Mouse (Mus musculus) liver, embryonic 13.5 days (tissue): ENCODE measurements around the gene Taf13. TPM values are rescaled to one million over a fixed set of nuclear protein-coding genes. Genes with fewer than 3 reads are reported as not detected.
"Not testable (repeated sequence)": the region's sequence is repeated elsewhere in the genome, so short reads cannot be mapped to it uniquely, and the experiment has no call there.

ENCODE experiments used
- ATAC-seq: fragments of 200-750 bp; cut with Nextera tagmentation; 2 replicates; pipeline ENCODE4 v1.8.0; 2017; ENCODE audit warnings: low read depth, mild to moderate bottlenecking, moderate number of reproducible peaks, moderate library complexity
- DNase-seq: peaks from one replicate; pipeline ENCODE4 v3.0.0; 2022
- H3K27ac ChIP-seq: fragments of 300-500 bp; sonication (generic); 2 replicates; pipeline ENCODE4 v1.5.1; 2015; ENCODE audit warnings: moderate library complexity, mild to moderate bottlenecking, inconsistent platforms
- H3K27me3 ChIP-seq: fragments of 300-500 bp; sonication (generic); 2 replicates; pipeline ENCODE4 v1.6.1; 2015; ENCODE audit warnings: mild to moderate bottlenecking, inconsistent platforms
- H3K36me3 ChIP-seq: fragments of 300-500 bp; sonication (generic); 2 replicates; pipeline ENCODE4 v1.6.1; 2015; ENCODE audit warnings: mild to moderate bottlenecking, inconsistent platforms
- H3K4me1 ChIP-seq: fragments of 300-500 bp; sonication (generic); replicated peaks from 2 replicates; pipeline ENCODE4 v1.6.1; 2015; ENCODE audit warnings: inconsistent platforms
- H3K4me2 ChIP-seq: fragments of 300-500 bp; sonication (generic); 2 replicates; pipeline ENCODE4 v1.6.1; 2015; ENCODE audit warnings: inconsistent platforms, mild to moderate bottlenecking, moderate library complexity
- H3K4me3 ChIP-seq: fragments of 300-500 bp; sonication (generic); replicated peaks from 2 replicates; pipeline ENCODE4 v1.5.1; 2015; ENCODE audit warnings: mild to moderate bottlenecking, inconsistent platforms
- H3K9ac ChIP-seq: fragments of 300-500 bp; sonication (generic); 2 replicates; pipeline ENCODE4 v1.6.1; 2015; ENCODE audit warnings: mild to moderate bottlenecking, inconsistent platforms
- H3K9me3 ChIP-seq: fragments of 300-500 bp; sonication (generic); replicated peaks from 2 replicates; pipeline ENCODE4 v1.6.1; 2016; ENCODE audit warnings: inconsistent platforms
- WGBS: fragments of 180-500 bp; shearing (Covaris S2); methylation state at CpG from one replicate; pipeline ENCODE4 v1.1.7; 2015; ENCODE audit not compliant: insufficient replicate concordance; 5-methylcytosine and 5-hydroxymethylcytosine counted together
- polyA plus RNA-seq: library from polyadenylated mRNA; unstranded; fragments of >200 nt; fragmentation: Nextera tagmentation; extraction: Ambion mirVana; gene quantifications from 2 replicates; pipeline ENCODE4 v1.2.1, GENCODE M21; 2015

The Taf13 gene
- polyA plus RNA-seq, 1 experiment from 2014 or later: 13.0 TPM

DNA sequence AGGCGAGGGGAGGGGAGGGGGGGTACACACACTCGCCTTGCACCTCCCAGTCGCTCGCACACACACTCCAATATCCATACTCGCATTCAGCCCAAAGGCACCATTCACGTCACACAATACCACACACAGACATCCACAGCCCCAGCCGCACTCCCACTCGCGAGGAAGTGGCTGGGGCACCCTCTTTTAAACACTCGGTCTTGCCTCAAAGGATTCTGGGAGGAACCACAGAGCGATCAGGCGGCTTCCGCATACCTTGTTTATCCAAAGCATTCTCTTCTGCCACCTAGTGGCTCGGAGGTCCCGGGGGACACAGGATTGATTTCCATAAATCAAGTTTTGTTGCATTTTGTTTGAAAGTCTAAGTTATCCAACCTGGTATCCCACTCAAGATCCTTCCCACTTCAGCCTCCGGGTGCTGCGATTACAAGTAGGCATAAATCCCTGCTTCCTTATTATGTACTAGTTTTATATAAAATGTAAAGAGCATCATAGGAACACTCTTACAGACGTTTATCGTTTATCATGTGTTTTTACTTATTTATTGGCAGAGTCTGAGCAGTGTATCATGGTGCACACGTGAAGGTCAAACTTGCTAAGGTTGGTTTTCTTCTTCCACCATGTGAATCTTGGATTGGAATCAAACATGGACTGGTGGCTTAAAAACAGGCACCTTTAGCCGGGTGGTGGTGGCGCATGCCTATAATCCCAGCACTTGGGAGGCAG, 16.7 kb upstream of the Taf13 start:
- Histone ChIP-seq H3K4me3 (peak overlapping the region; percentile 90), H3K4me1 (peaks cover 35% of the 10 kb centered on the region), H3K9ac (peak overlapping the region; percentile 94), H3K27ac (peak overlapping the region; percentile 87), H3K36me3 (peaks cover 24% of the 10 kb centered on the region), H3K4me2 (peak overlapping the region; percentile 95), H3K27me3 (no peaks in the 10 kb centered on the region), H3K9me3 (no peaks in the 10 kb centered on the region)
- WGBS: 17% methylated on average over 22 of the region's 22 CpGs
- peak; percentile 90 for ATAC-seq
- DNase-seq: peak; percentile 87

DNA sequence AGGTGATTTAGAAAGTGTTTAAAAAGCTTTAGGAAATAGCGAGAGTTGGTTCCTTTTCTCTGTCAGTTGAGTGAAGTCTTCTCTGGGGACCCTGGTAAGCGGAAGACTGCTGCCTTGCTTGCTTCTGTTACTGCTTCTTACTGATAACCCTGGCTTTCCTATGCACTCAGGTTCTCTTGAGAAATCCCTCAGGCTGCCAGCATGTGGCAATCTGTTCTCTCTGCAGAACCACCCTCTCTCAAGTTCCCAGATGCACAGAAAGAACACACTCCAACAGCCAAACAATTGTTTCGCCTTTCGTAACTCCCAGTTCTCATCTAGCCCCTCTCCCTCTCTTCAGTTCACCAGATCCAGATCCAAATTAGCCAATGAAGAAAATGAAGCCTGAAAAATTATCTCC, 13.6 kb upstream of the Taf13 start:
- DNase-seq: peak; percentile 45
- 64% methylated on average over 4 of the region's 4 CpGs for WGBS
- H3K4me3 ChIP-seq: no peak overlapping the region
- H3K9me3 ChIP-seq: no peaks in the 10 kb centered on the region
- H3K27ac ChIP-seq: peak overlapping the region; percentile 86
- H3K36me3 ChIP-seq: peaks cover 32% of the 10 kb centered on the region
- H3K9ac ChIP-seq: peak overlapping the region; percentile 35
- no peaks in the 10 kb centered on the region for H3K27me3 ChIP-seq
- peaks cover 59% of the 10 kb centered on the region for H3K4me1 ChIP-seq
- peak overlapping the region; percentile 39 for H3K4me2 ChIP-seq
- no peak for ATAC-seq

DNA sequence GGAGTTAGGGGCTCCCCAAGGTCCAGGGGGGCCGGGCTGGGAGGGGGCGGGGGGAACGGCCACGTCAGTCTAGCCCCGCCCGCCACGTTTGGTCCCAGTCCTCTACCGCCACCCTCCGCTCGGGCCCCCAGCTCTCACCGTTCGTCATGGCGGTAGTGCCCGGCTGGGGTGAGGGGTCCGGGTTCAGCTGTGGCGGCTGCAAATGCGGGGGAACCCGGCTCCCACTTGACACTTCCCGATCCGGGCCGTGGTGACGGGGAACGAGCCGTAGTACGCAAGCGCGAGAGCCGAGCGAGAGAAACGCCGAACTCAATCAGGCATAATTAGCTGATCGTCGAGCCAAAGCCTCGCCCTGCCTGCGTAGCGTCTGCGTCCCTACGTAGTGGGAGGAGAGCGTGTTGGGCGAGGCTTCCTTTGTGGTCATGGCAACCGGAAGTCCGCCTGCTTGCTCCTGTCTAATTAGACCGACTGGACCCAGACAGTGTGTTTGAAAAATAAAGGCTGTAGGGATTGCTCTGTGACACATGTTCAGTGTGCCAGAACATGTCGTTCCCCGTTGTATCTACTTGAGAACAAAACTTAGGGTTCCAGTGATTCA, 9.3 kb upstream of the Taf13 start, which contains the start of gene Tmem167b:
Tmem167b (minus strand) TSS at position 334 of the 598 bp plus-strand sequence.
- no peaks in the 10 kb centered on the region for H3K9me3 ChIP-seq
- peak within 1 kb of the TSS; percentile 83 for H3K4me3 ChIP-seq
- WGBS: under 1% methylated on average over 45 of the region's 45 CpGs
- H3K9ac ChIP-seq: peak within 1 kb of the TSS; percentile 88
- peak within 1 kb of the TSS; percentile 90 for H3K27ac ChIP-seq
- peak within 1 kb of the TSS; percentile 85 for H3K4me2 ChIP-seq
- ATAC-seq (peak; percentile 97), DNase-seq (peak; percentile 95)
- H3K36me3 ChIP-seq: peaks cover 26% of the 10 kb centered on the region
- H3K27me3 ChIP-seq: no peaks in the 10 kb centered on the region; the same call in 1 of the 2 replicates
- peaks cover 60% of the 10 kb centered on the region for H3K4me1 ChIP-seq

DNA sequence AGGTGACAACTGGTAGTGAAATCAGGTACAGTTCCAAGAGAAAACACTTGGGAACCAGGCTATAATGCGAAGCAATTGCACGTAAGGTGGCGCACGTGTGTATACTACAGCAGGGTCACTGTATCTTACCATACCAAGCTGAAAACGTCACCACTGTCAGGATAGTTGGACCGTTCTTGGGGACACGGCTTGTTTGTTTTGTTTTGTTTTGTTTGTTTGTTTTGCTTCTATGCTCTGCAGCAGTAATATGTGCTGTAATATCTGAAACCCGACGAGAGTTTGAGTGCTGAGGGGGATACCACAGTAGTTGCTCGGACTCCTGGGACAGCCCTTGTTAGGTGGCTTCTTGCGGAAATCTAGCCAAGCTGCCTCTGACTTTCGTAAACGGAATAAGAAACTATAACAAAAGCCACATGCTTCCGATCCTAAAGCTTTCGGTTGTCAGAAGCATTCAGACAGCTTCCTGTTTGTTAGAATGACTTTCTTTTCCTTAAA, 8.7 kb upstream of the Taf13 start:
- Histone ChIP-seq H3K27ac (peak overlapping the region; percentile 90), H3K9me3 (no peaks in the 10 kb centered on the region), H3K4me2 (peak overlapping the region; percentile 85), H3K4me3 (peak overlapping the region; percentile 83), H3K36me3 (peaks cover 23% of the 10 kb centered on the region), H3K9ac (peak overlapping the region; percentile 69), H3K27me3 (peaks cover under 1% of the 10 kb centered on the region; the same call in 1 of the 2 replicates), H3K4me1 (peaks cover 56% of the 10 kb centered on the region)
- ATAC-seq: peak; percentile 67
- WGBS: 3% methylated on average over 15 of the region's 15 CpGs
- DNase-seq: no peak

DNA sequence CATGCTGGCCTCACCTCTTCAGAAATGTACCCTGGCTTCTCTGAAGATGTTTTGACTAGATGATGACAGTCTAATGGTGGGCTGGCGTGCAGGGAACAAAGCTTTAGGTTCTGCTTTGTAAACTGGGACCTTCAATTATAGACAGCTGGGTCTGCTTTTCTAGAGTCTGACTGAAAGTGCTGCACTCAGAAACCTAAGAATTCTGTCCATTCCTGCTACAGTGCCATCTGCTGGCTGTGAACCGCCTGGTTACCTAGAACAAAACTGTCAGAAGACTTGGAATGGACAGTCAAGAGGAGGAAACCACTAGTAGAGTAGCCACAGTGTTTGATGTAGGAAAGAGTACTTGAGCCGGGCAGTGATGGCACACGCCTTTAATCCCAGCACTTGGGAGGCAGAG, 8.2 kb upstream of the Taf13 start:
- H3K4me2 ChIP-seq: peak overlapping the region; percentile 85
- H3K36me3 ChIP-seq: peaks cover 20% of the 10 kb centered on the region
- H3K9me3 ChIP-seq: no peaks in the 10 kb centered on the region
- DNase-seq: peak; percentile 69
- WGBS: 0% methylated on average over 4 of the region's 4 CpGs
- H3K27me3 ChIP-seq: peaks cover 4% of the 10 kb centered on the region; the same call in 1 of the 2 replicates
- peaks cover 51% of the 10 kb centered on the region for H3K4me1 ChIP-seq
- ATAC-seq: no peak
- peak overlapping the region; percentile 90 for H3K27ac ChIP-seq
- peak overlapping the region; percentile 69 for H3K9ac ChIP-seq
- peak overlapping the region; percentile 83 for H3K4me3 ChIP-seq

DNA sequence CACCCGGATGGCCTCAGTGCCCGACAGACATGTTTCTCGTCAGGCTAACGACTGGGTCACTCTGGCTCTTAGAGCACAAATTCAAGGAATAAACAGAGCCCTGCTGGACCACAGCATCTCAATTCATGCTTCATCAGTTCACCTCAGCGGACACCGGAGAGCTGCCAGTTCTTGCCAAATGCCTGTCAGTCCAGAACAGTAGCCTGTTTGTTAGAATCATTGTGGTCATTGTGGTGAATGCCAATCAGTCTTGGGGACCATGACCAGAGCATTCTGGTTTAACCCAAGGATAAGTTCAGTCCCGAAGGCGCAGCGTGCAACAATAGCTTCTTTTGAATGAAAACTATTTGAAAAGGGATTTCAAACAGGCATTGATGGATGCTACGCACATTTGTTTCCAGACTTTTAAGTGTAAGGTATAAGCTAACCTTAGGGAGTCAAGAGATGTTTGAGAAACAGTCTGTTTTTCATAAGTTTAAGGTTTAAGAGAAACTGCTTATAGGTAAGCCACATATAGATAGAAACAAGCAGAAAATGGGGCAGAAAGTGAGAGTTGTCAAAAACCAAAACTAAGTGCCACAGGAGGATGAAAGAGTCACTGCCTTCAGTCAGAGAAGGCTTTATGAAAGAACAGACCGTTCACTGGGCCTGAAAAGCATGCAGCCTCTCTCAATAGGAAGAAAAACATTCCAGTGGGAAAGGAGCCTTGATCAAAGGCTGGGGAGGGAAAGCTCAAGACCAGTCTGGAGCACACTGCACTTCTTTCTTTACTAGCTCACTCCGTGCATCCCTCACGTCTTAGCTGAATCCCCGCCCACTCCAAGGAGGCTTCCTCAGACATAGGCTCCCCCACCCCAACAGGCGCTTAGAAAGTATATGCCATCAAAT, 3.3 kb upstream of the Taf13 start:
- no peak overlapping the region for H3K9ac ChIP-seq
- no peak for DNase-seq
- WGBS: 56% methylated on average over 15 of the region's 15 CpGs

DNA sequence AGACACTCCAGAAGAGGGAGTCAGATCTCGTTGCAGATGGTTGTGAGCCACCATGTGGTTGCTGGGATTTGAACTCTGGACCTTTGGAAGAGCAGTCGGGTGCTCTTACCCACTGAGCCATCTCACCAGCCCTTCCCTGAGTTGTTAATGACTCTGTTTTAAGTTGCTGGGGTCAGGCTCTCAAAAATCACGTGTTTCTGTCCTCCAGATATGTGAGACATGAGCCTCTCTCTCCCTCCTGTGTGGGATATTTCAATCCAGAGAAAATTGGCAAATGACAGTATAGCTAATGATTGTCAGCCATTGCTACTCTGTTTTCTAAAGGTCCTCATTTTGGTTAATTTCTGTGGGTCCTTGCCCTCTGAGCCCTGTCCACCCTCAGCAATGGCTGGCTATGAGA, 1.9 kb upstream of the Taf13 start:
- H3K4me2 ChIP-seq, H3K4me3 ChIP-seq, H3K36me3 ChIP-seq, ATAC-seq, DNase-seq, H3K9me3 ChIP-seq, H3K9ac ChIP-seq, H3K27ac ChIP-seq: not testable (repeated sequence)
- Histone ChIP-seq H3K27me3 (peaks cover 17% of the 10 kb centered on the region), H3K4me1 (peaks cover 24% of the 10 kb centered on the region)
- 31% methylated on average over 3 of the region's 3 CpGs for WGBS

More for the DNA sequence above, 3.3 kb upstream of the Taf13 start:
- no peak overlapping the region for H3K4me3 ChIP-seq
- ATAC-seq: no peak
- no peak overlapping the region for H3K27ac ChIP-seq
- H3K27me3 ChIP-seq: peaks cover 17% of the 10 kb centered on the region
- no peak overlapping the region for H3K4me2 ChIP-seq
- no peaks in the 10 kb centered on the region for H3K36me3 ChIP-seq
- peaks cover 25% of the 10 kb centered on the region for H3K4me1 ChIP-seq
- H3K9me3 ChIP-seq: no peaks in the 10 kb centered on the region

DNA sequence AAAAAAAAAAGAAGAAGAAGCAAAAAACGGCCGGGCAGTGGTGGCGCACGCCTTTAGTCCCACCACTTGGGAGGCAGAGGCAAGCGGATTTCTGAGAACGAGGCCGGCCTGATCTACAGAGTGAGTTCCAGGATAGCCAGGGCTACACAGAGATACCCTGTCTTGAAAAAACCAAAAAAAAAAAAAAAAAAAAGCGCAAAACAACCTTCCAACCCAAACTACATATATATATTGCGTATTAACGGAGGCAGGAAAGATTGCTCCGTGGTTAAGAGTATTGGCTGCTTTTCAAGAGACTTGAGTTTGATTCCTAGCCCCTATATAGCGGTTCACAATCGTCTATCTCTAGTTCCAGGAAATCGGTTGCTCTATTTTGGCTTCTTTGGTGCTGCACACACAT, 685 bp upstream of the Taf13 start:
- H3K4me2 ChIP-seq: peak overlapping the region; percentile 89
- H3K27ac ChIP-seq: no peak overlapping the region
- ATAC-seq: 0 out of 2 replicates have a peak, but pooled peaks have one; percentile 1
- WGBS: 71% methylated on average over 14 of the region's 14 CpGs
- H3K36me3 ChIP-seq: no peaks in the 10 kb centered on the region
- H3K4me1 ChIP-seq: peaks cover 24% of the 10 kb centered on the region
- DNase-seq: no peak
- H3K4me3 ChIP-seq: peak overlapping the region; percentile 82
- peaks cover 17% of the 10 kb centered on the region for H3K27me3 ChIP-seq
- H3K9me3 ChIP-seq: no peaks in the 10 kb centered on the region
- H3K9ac ChIP-seq: no peak overlapping the region

DNA sequence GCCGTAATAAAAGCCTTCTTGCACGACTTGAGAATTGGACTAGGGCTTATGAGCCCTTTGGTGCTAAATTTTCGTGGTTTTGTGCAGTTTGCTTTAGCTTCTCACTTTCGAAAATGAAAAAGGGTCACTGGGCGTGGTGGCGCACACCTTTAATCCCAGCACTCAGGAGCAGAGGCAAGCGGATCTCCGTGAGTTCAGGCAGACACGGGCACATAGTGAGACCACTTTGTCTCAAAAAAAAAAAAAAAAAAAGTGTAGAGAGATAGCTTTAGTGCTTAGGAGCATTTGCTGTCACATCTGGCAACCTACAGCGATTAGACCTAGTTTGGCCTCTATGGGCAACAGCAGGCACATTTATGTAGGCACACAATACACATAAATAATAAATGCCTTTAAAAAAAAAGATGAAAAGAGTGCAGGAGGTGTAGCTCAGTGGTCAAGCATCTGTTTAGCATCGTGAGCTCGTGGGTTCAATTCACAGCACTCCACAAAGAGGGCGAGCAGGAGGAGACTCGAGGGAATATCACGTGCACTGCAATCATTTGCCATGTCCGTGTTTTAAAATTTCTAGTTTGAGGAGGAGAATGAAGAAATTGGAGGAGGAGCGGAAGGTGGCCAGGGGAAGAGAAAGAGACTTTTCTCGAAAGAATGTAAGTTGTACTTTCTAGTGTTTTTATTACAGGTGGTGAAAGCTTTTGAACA, 962 bp downstream of the Taf13 start:
- WGBS: 36% methylated on average over 18 of the region's 18 CpGs
- peaks cover 17% of the 10 kb centered on the region for H3K27me3 ChIP-seq
- ATAC-seq: no peak

DNA sequence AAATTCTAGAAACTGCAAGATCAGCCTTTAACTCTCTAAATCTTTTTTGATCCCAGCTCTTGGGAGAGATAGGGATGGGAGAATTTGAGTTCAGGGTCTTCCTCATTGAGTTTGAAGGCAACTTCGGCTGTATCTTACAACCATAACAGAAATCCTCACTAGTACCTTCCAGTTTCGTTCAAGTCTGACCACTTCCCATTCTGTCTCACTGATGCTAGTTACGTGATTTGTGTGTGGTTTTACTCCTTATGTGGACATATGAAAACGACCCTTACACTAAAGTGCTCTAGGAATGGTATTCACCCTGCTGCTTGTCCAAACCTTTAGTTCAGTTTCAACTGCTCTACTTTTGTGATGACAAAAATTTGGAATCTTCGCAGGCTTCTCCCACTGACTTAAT, 2.5 kb downstream of the Taf13 start:
- Histone ChIP-seq H3K27ac (no peak overlapping the region), H3K9me3 (no peaks in the 10 kb centered on the region), H3K4me2 (no peak overlapping the region), H3K36me3 (peaks cover 3% of the 10 kb centered on the region; the same call in 1 of the 2 replicates), H3K9ac (no peak overlapping the region), H3K27me3 (peaks cover 6% of the 10 kb centered on the region; the same call in 1 of the 2 replicates), H3K4me1 (peaks cover 24% of the 10 kb centered on the region), H3K4me3 (no peak overlapping the region)
- DNase-seq: no peak
- WGBS: 46% methylated on average over 5 of the region's 5 CpGs
- no peak for ATAC-seq

More for the DNA sequence above, 962 bp downstream of the Taf13 start:
- DNase-seq: no peak
- Histone ChIP-seq H3K9ac (peak overlapping the region; percentile 88), H3K4me3 (peak overlapping the region; percentile 82), H3K27ac (peak overlapping the region; percentile 78), H3K4me1 (peaks cover 24% of the 10 kb centered on the region), H3K4me2 (peak overlapping the region; percentile 89), H3K36me3 (no peaks in the 10 kb centered on the region), H3K9me3 (no peaks in the 10 kb centered on the region)
